Mouse (Mus musculus) cerebral cortex, adult 2 months (tissue): ENCODE results near the gene Syt5.

Source experiments
- WGBS: fragments of 180-500 bp; shearing (Covaris S2); methylation state at CpG from one replicate; pipeline ENCODE4 v1.1.7; 2018; 5-methylcytosine and 5-hydroxymethylcytosine counted together

Gene Syt5

GRCm38 (mm10) chr7:4500892-4501471 lies 46.4 kb downstream of the Syt5 start:
- WGBS, result 1% methylated on average over 43 of the region's 52 CpGs

DNA sequence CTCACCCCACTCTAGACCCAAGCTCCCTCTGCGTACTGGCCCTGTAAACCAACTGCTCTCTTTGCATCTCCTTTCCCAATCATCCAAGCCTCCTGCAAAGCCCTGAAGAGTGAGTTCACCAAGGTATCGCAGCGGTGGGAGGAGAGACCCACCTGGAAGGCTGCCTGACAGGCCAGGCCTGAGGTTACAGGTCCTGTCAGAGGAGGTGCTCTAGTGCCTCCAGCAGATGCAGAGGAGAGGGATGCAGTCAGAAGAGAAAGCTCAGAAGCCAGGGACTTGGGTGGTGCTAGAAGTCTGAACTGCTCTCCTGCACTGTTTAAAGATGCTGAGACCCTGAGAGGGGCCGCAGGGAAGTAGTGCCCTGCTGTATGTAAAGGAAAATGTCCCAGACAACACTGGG lies 48.3 kb downstream of the Syt5 start:
- WGBS, result 79% methylated on average over 4 of the region's 4 CpGs

- 7% methylated on average over 9 of the region's 9 CpGs for WGBS
Observed at GRCm38 (mm10) chr7:4498251-4498650, 49.1 kb downstream of the Syt5 start.

GRCm38 (mm10) chr7:4497271-4497903 lies 50.0 kb downstream of the Syt5 start:
- WGBS, result 89% methylated on average over 9 of the region's 9 CpGs

DNA sequence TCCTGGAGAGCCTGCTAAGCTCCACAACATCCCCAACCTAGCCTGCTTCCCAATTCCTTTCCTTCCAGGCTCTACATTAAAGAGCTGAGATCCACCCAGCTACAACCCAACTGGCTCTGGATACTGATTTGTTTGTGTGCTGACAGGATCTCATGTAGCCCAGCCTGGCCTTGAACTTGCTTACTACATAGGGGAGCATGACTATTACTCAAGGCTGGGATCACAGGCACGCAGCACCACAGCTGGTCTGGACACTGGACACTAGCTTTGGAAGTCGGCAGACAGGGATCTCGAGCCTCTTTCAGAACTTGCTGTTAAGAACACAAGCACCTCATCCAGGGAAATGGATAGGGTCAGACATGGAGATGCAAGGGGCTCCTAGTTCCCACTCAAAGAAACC lies 50.9 kb downstream of the Syt5 start:
- 96% methylated on average over 3 of the region's 3 CpGs for WGBS

GRCm38 (mm10) chr7:4493991-4494390 lies 53.4 kb downstream of the Syt5 start:
- 53% methylated on average over 1 of the region's 1 CpGs for WGBS

GRCm38 (mm10) chr7:4492284-4493224 lies 54.8 kb downstream of the Syt5 start:
- WGBS, result 76% methylated on average over 13 of the region's 13 CpGs

- 63% methylated on average over 6 of the region's 6 CpGs for WGBS
Observed at GRCm38 (mm10) chr7:4491308-4491707, 56.0 kb downstream of the Syt5 start.
